Comparison of ENCODE assay signal across 21 mouse cellular contexts in the genomic region with DNA sequence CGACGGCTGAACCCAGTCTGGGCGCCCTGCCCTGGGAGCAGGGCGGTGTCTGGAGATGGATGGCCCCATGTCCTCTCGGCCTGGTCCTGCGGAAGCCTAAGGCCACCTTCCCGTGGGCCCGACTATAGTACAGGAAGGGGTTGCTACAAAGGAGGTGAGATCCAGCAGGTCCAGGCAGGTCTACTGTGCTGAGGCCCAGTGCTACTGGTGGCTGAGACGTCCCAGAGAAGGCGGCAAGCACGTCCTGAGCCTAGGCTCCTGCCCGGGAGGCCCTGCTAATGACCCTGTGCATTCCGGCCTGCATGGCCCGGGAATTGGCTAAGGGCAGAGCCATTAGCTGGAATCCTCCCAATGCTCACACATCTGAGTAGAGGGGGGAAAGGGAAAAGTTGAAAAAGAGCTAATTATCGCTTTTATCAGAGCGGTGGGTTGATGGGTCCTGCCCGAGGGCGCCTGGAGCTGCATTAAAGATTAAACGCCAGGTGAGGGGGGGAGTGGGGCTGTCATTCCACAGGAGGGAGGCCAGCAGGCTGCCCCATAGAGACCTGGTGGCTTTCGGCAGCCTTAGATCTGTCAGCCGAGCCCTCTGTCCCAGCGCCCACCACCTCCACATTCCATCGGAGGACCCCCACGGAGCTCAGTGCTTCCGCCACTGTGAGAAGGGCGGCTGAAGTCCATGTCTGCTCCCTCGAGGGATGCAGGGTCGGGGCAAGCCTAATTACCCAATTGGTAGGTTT. TPM values are rescaled to one million over a fixed set of nuclear protein-coding genes. Genes with fewer than 3 reads are reported as not detected.
DNase-seq lines count a peak whose midpoint lies in the region; ATAC-seq and TF ChIP-seq lines count a peak whose summit lies in the region.
"Had no signal": no experiment of that assay in that cellular context is flagged by ENCODE, and none has a peak within 500 bp of the region (broad histone marks: within the 10 kb centered on the region; RNA-seq: fewer than 3 reads in every experiment).

No protein-coding gene starts in this region.

- no peaks in the 10 kb centered on the region for H3K27me3 ChIP-seq in lung, embryonic 14.5 days (ENCODE audit: insufficient read depth, low read length)
- no peaks in the 10 kb centered on the region for H3K27me3 ChIP-seq in kidney, postnatal 0 days (ENCODE audit: insufficient read depth, low read length)
- no peaks in the 10 kb centered on the region for H3K27me3 ChIP-seq in stomach, embryonic 16.5 days (ENCODE audit: control insufficient read depth, insufficient read depth, low read length)
- H3K27me3 ChIP-seq in forebrain, embryonic 11.5 days (ENCODE audit: control insufficient read depth, insufficient read depth, low read length) = no peaks in the 10 kb centered on the region
- H3K27me3 ChIP-seq: hindbrain, embryonic 12.5 days; liver, embryonic 13.5 days; lung, embryonic 15.5 days; midbrain, embryonic 13.5 days; stomach, embryonic 15.5 days had no signal

- no peak for TF ChIP-seq CTCF in lung, embryonic 14.5 days (IDR thresholded peaks at IDR 0.05; ENCODE audit: low read depth)
- no peak for TF ChIP-seq CTCF in kidney, postnatal 0 days (IDR thresholded peaks at IDR 0.05; ENCODE audit: low read depth)

- H3K27ac ChIP-seq in lung, embryonic 14.5 days (ENCODE audit: low read depth) = no peak overlapping the region
- H3K27ac ChIP-seq in kidney, postnatal 0 days = peak overlapping the region; percentile 34; the same call in 1 of the 2 replicates
- H3K27ac ChIP-seq in stomach, embryonic 16.5 days (ENCODE audit: low read length) = no peak overlapping the region
- H3K27ac ChIP-seq in forebrain, embryonic 11.5 days (ENCODE audit: low read depth, low read length) = no peak overlapping the region
- H3K27ac ChIP-seq: hindbrain, embryonic 12.5 days; limb, embryonic 13.5 days; liver, embryonic 13.5 days; lung, embryonic 15.5 days; midbrain, embryonic 13.5 days; neural tube, embryonic 13.5 days; stomach, embryonic 15.5 days had no signal

- no peaks in the 10 kb centered on the region for H3K9me3 ChIP-seq in lung, embryonic 14.5 days (ENCODE audit: low read depth, low read length)
- H3K9me3 ChIP-seq in kidney, postnatal 0 days (replicated peaks; ENCODE audit: low read length) = no peaks in the 10 kb centered on the region
- no peaks in the 10 kb centered on the region for H3K9me3 ChIP-seq in stomach, embryonic 16.5 days (replicated peaks; ENCODE audit: control insufficient read depth, low read length)
- no peaks in the 10 kb centered on the region for H3K9me3 ChIP-seq in forebrain, embryonic 11.5 days (ENCODE audit: control insufficient read depth, low read length)
- H3K9me3 ChIP-seq: limb, embryonic 13.5 days; liver, embryonic 13.5 days; lung, embryonic 15.5 days; midbrain, embryonic 13.5 days; neural tube, embryonic 13.5 days; stomach, embryonic 15.5 days had no signal

- intact Hi-C loops in gastrocnemius, postnatal 14 days (cut with DNase I; ENCODE audit: low total_unique reads) = no loop called here

- no peak overlapping the region for H3K4me3 ChIP-seq in lung, embryonic 14.5 days (ENCODE audit: low read depth, low read length)
- no peak overlapping the region for H3K4me3 ChIP-seq in kidney, postnatal 0 days (replicated peaks; ENCODE audit: low read depth, low read length)
- no peak overlapping the region for H3K4me3 ChIP-seq in stomach, embryonic 16.5 days (replicated peaks; ENCODE audit: low read length)
- no peak overlapping the region for H3K4me3 ChIP-seq in forebrain, embryonic 11.5 days (ENCODE audit: low read depth, low read length)
- H3K4me3 ChIP-seq: erythroblast, embryonic 14.5 days; hindbrain, embryonic 12.5 days; limb, embryonic 13.5 days; liver, embryonic 13.5 days; lung, embryonic 15.5 days; midbrain, embryonic 13.5 days; neural tube, embryonic 13.5 days; stomach, embryonic 15.5 days had no signal

- peak; percentile 14 for DNase-seq in lung, embryonic 14.5 days
- DNase-seq in lung, postnatal 36 days = no peak
- DNase-seq in kidney, adult 11 months = peak; percentile 59
- DNase-seq in kidney, postnatal 0 days (ENCODE audit: low spot score) = no peak
- no peak for DNase-seq in gastrocnemius, postnatal 14 days
- DNase-seq in forebrain, embryonic 11.5 days (ENCODE audit: low spot score) = no peak
- DNase-seq in spleen, postnatal 14 days (ENCODE audit: low spot score in 2 of 2) = no peak
- DNase-seq: cerebellum, adult 9-11 months; liver, embryonic 13.5 days had no signal

- no peak overlapping the region for H3K4me2 ChIP-seq in lung, embryonic 14.5 days
- H3K4me2 ChIP-seq in kidney, postnatal 0 days (ENCODE audit: low read length) = no peak overlapping the region; the same call in 1 of the 2 replicates
- H3K4me2 ChIP-seq in stomach, embryonic 16.5 days (ENCODE audit: low read depth, low read length) = no peak overlapping the region
- no peak overlapping the region for H3K4me2 ChIP-seq in forebrain, embryonic 11.5 days (ENCODE audit: low read depth, low read length, severe bottlenecking)
- H3K4me2 ChIP-seq: hindbrain, embryonic 12.5 days; limb, embryonic 13.5 days; liver, embryonic 13.5 days; lung, embryonic 15.5 days; midbrain, embryonic 13.5 days; neural tube, embryonic 13.5 days; stomach, embryonic 15.5 days had no signal

- no peak overlapping the region for H3K9ac ChIP-seq in lung, embryonic 14.5 days
- no peak overlapping the region for H3K9ac ChIP-seq in kidney, postnatal 0 days (ENCODE audit: low read depth, low read length)
- H3K9ac ChIP-seq in stomach, embryonic 16.5 days (ENCODE audit: low read length) = no peak overlapping the region
- no peak overlapping the region for H3K9ac ChIP-seq in forebrain, embryonic 11.5 days (ENCODE audit: low read length)
- H3K9ac ChIP-seq: hindbrain, embryonic 12.5 days; limb, embryonic 13.5 days; liver, embryonic 13.5 days; lung, embryonic 15.5 days; midbrain, embryonic 13.5 days; neural tube, embryonic 13.5 days; stomach, embryonic 15.5 days had no signal

- 0 out of 2 replicates have a peak, but pooled peaks have one; percentile 28 for ATAC-seq in lung, embryonic 14.5 days (ENCODE audit: insufficient read depth)
- peak; percentile 72 for ATAC-seq in kidney, postnatal 0 days (replicated peaks; ENCODE audit: low FRiP score, low read depth)
- ATAC-seq in stomach, embryonic 16.5 days (ENCODE audit: insufficient read depth, low FRiP score) = 0 out of 2 replicates have a peak, but pooled peaks have one; percentile 13
- no peak for ATAC-seq in forebrain, embryonic 11.5 days (replicated peaks; ENCODE audit: low FRiP score)
- ATAC-seq: forebrain, embryonic 14.5 days; inflammation-experienced regulatory T-cells, adult 6 months; midbrain, embryonic 13.5 days had no signal

- H3K4me1 ChIP-seq in lung, embryonic 14.5 days (ENCODE audit: insufficient read depth) = no peaks in the 10 kb centered on the region
- peaks cover 2% of the 10 kb centered on the region; the same call in 1 of the 2 replicates for H3K4me1 ChIP-seq in kidney, postnatal 0 days (replicated peaks; ENCODE audit: insufficient read depth, low read length)
- H3K4me1 ChIP-seq in stomach, embryonic 16.5 days (ENCODE audit: control insufficient read depth, insufficient read depth, low read length) = 0 out of 2 replicates have a peak, but pooled peaks cover 4% of the 10 kb centered on the region
- no peaks in the 10 kb centered on the region for H3K4me1 ChIP-seq in forebrain, embryonic 11.5 days (replicated peaks; ENCODE audit: control insufficient read depth, insufficient read depth, low read length)
- H3K4me1 ChIP-seq: hindbrain, embryonic 12.5 days; liver, embryonic 13.5 days; lung, embryonic 15.5 days; neural tube, embryonic 13.5 days had no signal

- H3K36me3 ChIP-seq in lung, embryonic 14.5 days (ENCODE audit: insufficient read depth) = no peaks in the 10 kb centered on the region
- no peaks in the 10 kb centered on the region for H3K36me3 ChIP-seq in kidney, postnatal 0 days (ENCODE audit: insufficient read depth, low read length)
- H3K36me3 ChIP-seq in stomach, embryonic 16.5 days (ENCODE audit: control insufficient read depth, insufficient read depth, low read length) = no peaks in the 10 kb centered on the region
- H3K36me3 ChIP-seq in forebrain, embryonic 11.5 days (ENCODE audit: control insufficient read depth, insufficient read depth, low read length) = no peaks in the 10 kb centered on the region
- H3K36me3 ChIP-seq: limb, embryonic 13.5 days; liver, embryonic 13.5 days; lung, embryonic 15.5 days; midbrain, embryonic 13.5 days; neural tube, embryonic 13.5 days; stomach, embryonic 15.5 days had no signal

- 44% methylated on average over 28 of the region's 28 CpGs for WGBS in lung, embryonic 14.5 days
- 32% methylated on average over 28 of the region's 28 CpGs for WGBS in kidney, postnatal 0 days
- WGBS in stomach, embryonic 16.5 days = 48% methylated on average over 28 of the region's 28 CpGs
- 62% methylated on average over 28 of the region's 28 CpGs for WGBS in forebrain, embryonic 11.5 days

RNA-seq across cellular contexts. Expression of gene Gosr2, which starts 14.3 kb away (rescaled TPM):
- 85.0 and 86.4 TPM in 2 replicates for polyA plus RNA-seq in lung, embryonic 14.5 days (2014; fragmentation: Nextera tagmentation; extraction: Ambion mirVana)
- polyA plus RNA-seq in kidney, postnatal 0 days (2015; fragmentation: Nextera tagmentation; extraction: Ambion mirVana) = 87.0 and 95.2 TPM in 2 replicates
- 75.1 and 78.1 TPM in 2 replicates for polyA plus RNA-seq in stomach, embryonic 16.5 days (2015; fragmentation: Nextera tagmentation; extraction: Ambion mirVana)
- total RNA-seq in gastrocnemius, postnatal 14 days (2021) = 10 to 100 TPM; 40.0 to 43.5 TPM
- 86.7 and 94.9 TPM in 2 replicates for polyA plus RNA-seq in forebrain, embryonic 11.5 days (2014; fragmentation: Nextera tagmentation; extraction: Ambion mirVana)

RNA-seq across cellular contexts. Expression of gene Wnt9b, which starts 37.6 kb away (rescaled TPM):
- polyA plus RNA-seq in lung, embryonic 14.5 days (2014; fragmentation: Nextera tagmentation; extraction: Ambion mirVana) = not detected in 2 replicates
- polyA plus RNA-seq in kidney, postnatal 0 days (2015; fragmentation: Nextera tagmentation; extraction: Ambion mirVana) = 10.4 and 12.5 TPM in 2 replicates
- 0.05 and 0.06 TPM in 2 replicates for polyA plus RNA-seq in stomach, embryonic 16.5 days (2015; fragmentation: Nextera tagmentation; extraction: Ambion mirVana)
- total RNA-seq in gastrocnemius, postnatal 14 days (2021) = under 1 TPM in 1 of 2 experiments, not detected in 1; 0.09 TPM
- 0.49 and 0.87 TPM in 2 replicates for polyA plus RNA-seq in forebrain, embryonic 11.5 days (2014; fragmentation: Nextera tagmentation; extraction: Ambion mirVana)
- total RNA-seq: gastrocnemius, postnatal 4 days; megakaryocyte, adult 5-6 weeks had no signal
- polyA plus RNA-seq: erythroblast, embryonic 14.5 days; inflammation-experienced regulatory T-cells, adult 6 months; neural tube, embryonic 13.5 days; stomach, embryonic 15.5 days had no signal

Comparison
In these comparisons a context has a peak if more than half of its experiments do, and no peak if none do; other contexts are left out.
1. DNase-seq: peak in lung, embryonic 14.5 days (single experiment) and kidney, adult 11 months (single experiment); none in lung, postnatal 36 days (single experiment), kidney, postnatal 0 days (single experiment), gastrocnemius, postnatal 14 days (single experiment), forebrain, embryonic 11.5 days (single experiment) and spleen, postnatal 14 days (0 of 2).